Mouse (Mus musculus): ENCODE measurements around the gene Dennd1b.

GRCm38 (mm10) chr1:139087564-139087963 lies 124.3 kb downstream of the Dennd1b start:
- TF ChIP-seq CTCF (IDR thresholded peaks at IDR 0.05; ENCODE audit: low read depth, low read length) (no peak), POLR2A (IDR thresholded peaks at IDR 0.05; ENCODE audit: insufficient read depth, low read length) (no peak), EP300 (IDR thresholded peaks at IDR 0.05; ENCODE audit: insufficient read depth, low read depth, low read length) (no peak)
